Mouse (Mus musculus): ENCODE measurements around the gene Hist2h4.

GRCm38 (mm10) chr3:96255926-96256593 lies 7.1 kb downstream of the Hist2h4 start:
- TF ChIP-seq POLR2A (IDR thresholded peaks at IDR 0.05; ENCODE audit: extremely low read depth, insufficient read depth, low read length) (no peak), CTCF (IDR thresholded peaks at IDR 0.05; ENCODE audit: extremely low read depth, insufficient read depth, low read length) (no peak)
